ENCODE assay signal across 25 mouse cellular contexts in the genomic region with DNA sequence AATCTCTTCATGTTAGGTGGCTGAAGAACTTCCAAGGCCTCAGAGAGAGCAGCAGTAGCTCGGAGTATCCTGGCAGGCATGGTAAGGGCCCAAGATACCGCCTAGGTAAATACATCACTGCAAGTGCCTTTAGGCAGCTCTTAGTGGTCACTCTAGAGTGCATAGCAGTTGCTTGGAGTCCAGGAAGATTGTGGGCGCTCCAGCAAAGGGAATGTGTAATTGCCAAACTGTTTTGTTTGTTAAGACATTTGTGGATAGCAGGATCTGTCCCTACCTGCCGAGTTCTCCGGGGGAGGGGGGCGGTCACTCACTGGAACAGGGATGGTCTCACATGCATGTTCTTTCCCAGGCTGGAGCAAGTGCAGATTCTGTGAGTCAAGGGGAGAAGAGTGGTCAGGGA. TPM values are rescaled to one million over a fixed set of nuclear protein-coding genes. Genes with fewer than 3 reads are reported as not detected.
DNase-seq lines count a peak whose midpoint lies in the region; ATAC-seq and TF ChIP-seq lines count a peak whose summit lies in the region.
"Had no signal": no experiment of that assay in that cellular context is flagged by ENCODE, and none has a peak within 500 bp of the region (broad histone marks: within the 10 kb centered on the region; RNA-seq: fewer than 3 reads in every experiment).

No protein-coding gene starts in this region.

- TF ChIP-seq CTCF in lung, adult 2 months (IDR thresholded peaks at IDR 0.05; ENCODE audit: insufficient read depth, low read length), result no peak
- TF ChIP-seq CTCF in lung, postnatal 0 days (IDR thresholded peaks at IDR 0.05), result no peak

- no peaks in the 10 kb centered on the region for H3K9me3 ChIP-seq in lung, postnatal 0 days (ENCODE audit: low read length)
- no peaks in the 10 kb centered on the region for H3K9me3 ChIP-seq in hindbrain, embryonic 13.5 days
- H3K9me3 ChIP-seq: forebrain, embryonic 10.5 days; forebrain, embryonic 13.5 days; heart, embryonic 10.5 days; heart, embryonic 13.5 days; hindbrain, embryonic 15.5 days had no signal

- peak; percentile 75 for TF ChIP-seq EP300 in lung, postnatal 0 days (IDR thresholded peaks at IDR 0.05)

- no peak overlapping the region for H3K4me2 ChIP-seq in lung, postnatal 0 days (replicated peaks; ENCODE audit: low read depth, low read length)
- no peak overlapping the region for H3K4me2 ChIP-seq in hindbrain, embryonic 13.5 days
- H3K4me2 ChIP-seq: forebrain, embryonic 13.5 days; heart, embryonic 13.5 days; hindbrain, embryonic 15.5 days had no signal

- H3K36me3 ChIP-seq in lung, postnatal 0 days (ENCODE audit: insufficient read depth, low read length), result no peaks in the 10 kb centered on the region
- no peaks in the 10 kb centered on the region for H3K36me3 ChIP-seq in hindbrain, embryonic 13.5 days
- H3K36me3 ChIP-seq: forebrain, embryonic 10.5 days; heart, embryonic 10.5 days; heart, embryonic 13.5 days; hindbrain, embryonic 15.5 days had no signal

- H3K27me3 ChIP-seq in lung, postnatal 0 days (replicated peaks; ENCODE audit: insufficient read depth, low read length), result no peaks in the 10 kb centered on the region
- no peaks in the 10 kb centered on the region for H3K27me3 ChIP-seq in hindbrain, embryonic 13.5 days
- H3K27me3 ChIP-seq: forebrain, embryonic 13.5 days; heart, embryonic 13.5 days; hindbrain, embryonic 15.5 days had no signal

- H3K9ac ChIP-seq in lung, postnatal 0 days (replicated peaks; ENCODE audit: low read depth), result no peak overlapping the region
- no peak overlapping the region for H3K9ac ChIP-seq in hindbrain, embryonic 13.5 days
- H3K9ac ChIP-seq: forebrain, embryonic 13.5 days; heart, embryonic 13.5 days; hindbrain, embryonic 15.5 days had no signal

- no peak for TF ChIP-seq POLR2A in lung, adult 2 months (IDR thresholded peaks at IDR 0.05; ENCODE audit: borderline replicate concordance, extremely low read depth, low read depth, low read length)

- intact Hi-C loops in gastrocnemius, postnatal 36 days (cut with DNase I), result no loop called here

- peak; percentile 82 for ATAC-seq in lung, postnatal 0 days
- ATAC-seq in hindbrain, embryonic 13.5 days (ENCODE audit: low FRiP score), result no peak
- ATAC-seq: activated CD4-positive, CD25-positive, alpha-beta regulatory T cell, adult 4 months; forebrain, embryonic 13.5 days; forebrain, embryonic 16.5 days had no signal

- 77% methylated on average over 6 of the region's 6 CpGs for WGBS in lung, adult 2 months
- WGBS in lung, postnatal 0 days, result 67% methylated on average over 6 of the region's 6 CpGs
- 95% methylated on average over 6 of the region's 6 CpGs for WGBS in hindbrain, embryonic 13.5 days

- no peak overlapping the region for H3K4me3 ChIP-seq in lung, adult 2 months (replicated peaks; ENCODE audit: extremely low read depth, low read depth, low read length)
- H3K4me3 ChIP-seq in lung, postnatal 0 days (ENCODE audit: low read depth, low read length), result no peak overlapping the region
- H3K4me3 ChIP-seq in hindbrain, embryonic 13.5 days, result no peak overlapping the region
- H3K4me3 ChIP-seq: forebrain, embryonic 10.5 days; forebrain, embryonic 13.5 days; heart, embryonic 10.5 days; heart, embryonic 13.5 days; hindbrain, embryonic 15.5 days had no signal

- H3K27ac ChIP-seq in lung, postnatal 0 days (ENCODE audit: low read length), result peak overlapping the region; percentile 79
- H3K27ac ChIP-seq in hindbrain, embryonic 13.5 days, result no peak overlapping the region
- H3K27ac ChIP-seq: forebrain, embryonic 10.5 days; forebrain, embryonic 13.5 days; heart, embryonic 10.5 days; heart, embryonic 13.5 days; hindbrain, embryonic 15.5 days had no signal

- H3K4me1 ChIP-seq in lung, adult 2 months (ENCODE audit: control insufficient read depth, insufficient read depth, low read length), result 0 out of 2 replicates have a peak, but pooled peaks cover 2% of the 10 kb centered on the region
- peaks cover 4% of the 10 kb centered on the region; the same call in 1 of the 2 replicates for H3K4me1 ChIP-seq in lung, postnatal 0 days (ENCODE audit: insufficient read depth, low read depth, low read length)
- H3K4me1 ChIP-seq in hindbrain, embryonic 13.5 days (replicated peaks), result peaks cover 6% of the 10 kb centered on the region
- H3K4me1 ChIP-seq: heart, embryonic 13.5 days; hindbrain, embryonic 15.5 days had no signal

- peak; percentile 78 for DNase-seq in heart, adult 11 months
- no peak for DNase-seq in heart, adult 8-10 months (ENCODE audit: low spot score)
- DNase-seq in lung, adult 2 months, result peak; percentile 48
- peak; percentile 81 for DNase-seq in lung, postnatal 0 days (ENCODE audit: low spot score)
- peak; percentile 67 for DNase-seq in lung, postnatal 36 days
- no peak for DNase-seq in cerebellum, adult 18-20 months
- no peak for DNase-seq in gastrocnemius, postnatal 36 days
- DNase-seq: adrenal gland, adult 8-10 months; adrenal gland, postnatal 25 days; cerebellum, adult 11-12 months; cerebellum, adult 9-10 months; cerebellum, postnatal 25 days; embryo, embryonic 11 days; gastrocnemius, postnatal 10 days; heart, adult 18-20 months; heart, postnatal 14 days; heart, postnatal 4 days had no signal

RNA-seq across cellular contexts. Expression of gene Jun, which starts 22.3 kb away (rescaled TPM):
- 10 to 100 TPM; 38.5 to 58.4 (median 49.5) TPM for total RNA-seq in heart, adult 8-10 months (2022)
- polyA plus RNA-seq in lung, adult 2 months (2012; rRNA removed), result 176 and 282 TPM in 2 replicates
- polyA plus RNA-seq in lung, postnatal 0 days (2015; fragmentation: Nextera tagmentation; extraction: Ambion mirVana), result 145 and 158 TPM in 2 replicates
- 10 to 100 TPM; 66.8 to 95.2 TPM for total RNA-seq in gastrocnemius, postnatal 36 days (2021)
- polyA plus RNA-seq in hindbrain, embryonic 13.5 days (2015; fragmentation: Nextera tagmentation; extraction: Ambion mirVana), result 55.6 and 56.7 TPM in 2 replicates

Comparison
In these comparisons a context has a peak if more than half of its experiments do, and no peak if none do; other contexts are left out.
1. DNase-seq: peak in heart, adult 11 months (single experiment), lung, adult 2 months (single experiment), lung, postnatal 0 days (single experiment) and lung, postnatal 36 days (single experiment); none in heart, adult 8-10 months (single experiment), cerebellum, adult 18-20 months (0 of 2) and gastrocnemius, postnatal 36 days (0 of 2).